Mouse (Mus musculus): ENCODE data around the gene Ehhadh. TPM values are rescaled to one million over a fixed set of nuclear protein-coding genes. Genes with fewer than 3 reads are reported as not detected.

Ehhadh gene
- polyA plus RNA-seq, 1 experiment from 2014 or later: 0.61 TPM

Other genes starting within 250 kb of the Ehhadh start
- gene 2510009E07Rik, start 93.1 kb downstream of the Ehhadh start, polyA plus RNA-seq (2015; fragmentation: Nextera tagmentation; extraction: Ambion mirVana): 32.1 and 38.8 TPM in 2 replicates
- gene Map3k13, start 6.5 kb upstream of the Ehhadh start, polyA plus RNA-seq (2015; fragmentation: Nextera tagmentation; extraction: Ambion mirVana): 4.3 and 4.5 TPM in 2 replicates
- 23.6 and 26.2 TPM in 2 replicates for gene Tmem41a, start 159.7 kb upstream of the Ehhadh start, polyA plus RNA-seq (2015; fragmentation: Nextera tagmentation; extraction: Ambion mirVana)
- 0.22 and 0.30 TPM in 2 replicates for gene Liph, start 207.9 kb upstream of the Ehhadh start, polyA plus RNA-seq (2015; fragmentation: Nextera tagmentation; extraction: Ambion mirVana)
- 50.7 and 54.0 TPM in 2 replicates for gene Senp2, start 221.7 kb upstream of the Ehhadh start, polyA plus RNA-seq (2015; fragmentation: Nextera tagmentation; extraction: Ambion mirVana)

All from forebrain, embryonic 13.5 days (tissue).